Mouse (Mus musculus) C2C12 (cell line): ENCODE results near the gene Svs3a. TPM values are rescaled to one million over a fixed set of nuclear protein-coding genes. Genes with fewer than 3 reads are reported as not detected.

ENCODE experiments used
- polyA plus RNA-seq: library from polyadenylated mRNA; unstranded; fragments of >200 nt; fragmentation: generic; extraction: Trizol; gene quantifications from one replicate; pipeline ENCODE4 v1.2.1, GENCODE M21; 2012; ENCODE audit warnings: missing spikeins

The Svs3a gene
- polyA plus RNA-seq, 1 experiment = not detected

Other genes with a start within 250 kb of the Svs3a start
- gene Stk4, start 218.9 kb upstream of the Svs3a start, polyA plus RNA-seq = 9.5 TPM
- 19.3 TPM for gene Tomm34, start 218.1 kb upstream of the Svs3a start, polyA plus RNA-seq
- not detected for gene Kcns1, start 118.2 kb upstream of the Svs3a start, polyA plus RNA-seq
- gene Wfdc5, start 106.5 kb upstream of the Svs3a start, polyA plus RNA-seq = not detected
- gene Wfdc12, start 98.7 kb upstream of the Svs3a start, polyA plus RNA-seq = not detected
- gene Wfdc15a, start 89.1 kb upstream of the Svs3a start, polyA plus RNA-seq = 0.76 TPM
- gene Wfdc15b, start 67.6 kb upstream of the Svs3a start, polyA plus RNA-seq = not detected
- not detected for gene Svs2, start 50.8 kb upstream of the Svs3a start, polyA plus RNA-seq
- gene Svs3b, start 32.6 kb upstream of the Svs3a start, polyA plus RNA-seq = not detected
- gene Svs4, start 10.8 kb upstream of the Svs3a start, polyA plus RNA-seq = not detected
- not detected for gene Svs6, start 27.5 kb downstream of the Svs3a start, polyA plus RNA-seq
- not detected for gene Svs5, start 43.5 kb downstream of the Svs3a start, polyA plus RNA-seq
- gene Slpi, start 99.8 kb downstream of the Svs3a start, polyA plus RNA-seq = 11.4 TPM
- gene Rbpjl, start 113.9 kb downstream of the Svs3a start, polyA plus RNA-seq = 0.01 TPM
- gene Matn4, start 115.9 kb downstream of the Svs3a start, polyA plus RNA-seq = 0.01 TPM
- 124 TPM for gene Sdc4, start 154.6 kb downstream of the Svs3a start, polyA plus RNA-seq
- 49.6 TPM for gene Sys1, start 167.7 kb downstream of the Svs3a start, polyA plus RNA-seq
- gene Gm20458, start 171.7 kb downstream of the Svs3a start, polyA plus RNA-seq = 29.7 TPM
- gene Trp53tg5, start 184.5 kb downstream of the Svs3a start, polyA plus RNA-seq = not detected
- gene Dbndd2, start 196.8 kb downstream of the Svs3a start, polyA plus RNA-seq = 21.2 TPM
- 74.3 TPM for gene Pigt, start 208.3 kb downstream of the Svs3a start, polyA plus RNA-seq